Mouse (Mus musculus): ENCODE data around the gene Ugt1a5. TPM values are rescaled to one million over a fixed set of nuclear protein-coding genes. Genes with fewer than 3 reads are reported as not detected.
"Not testable (repeated sequence)": the region's sequence is repeated elsewhere in the genome, so short reads cannot be mapped to it uniquely, and the experiment has no call there.

Gene Ugt1a5
- polyA plus RNA-seq, 1 experiment from 2014 or later = 0.05 TPM

GRCm38 (mm10) chr1:88225301-88225700 is 59.5 kb downstream of the Ugt1a5 start:
- not testable (repeated sequence) for H3K4me1 ChIP-seq (ENCODE audit: control insufficient read depth, low read depth, low read length); H3K4me3 ChIP-seq (ENCODE audit: low read depth, low read length); H3K27me3 ChIP-seq (ENCODE audit: control insufficient read depth, insufficient read depth, low read depth, low read length); ATAC-seq (ENCODE audit: low read depth); H3K4me2 ChIP-seq (ENCODE audit: low read depth, low read length); H3K27ac ChIP-seq (ENCODE audit: low read length); H3K36me3 ChIP-seq (ENCODE audit: control insufficient read depth, insufficient read depth); H3K9ac ChIP-seq (ENCODE audit: low read depth, low read length)
- peaks cover 22% of the 10 kb centered on the region for H3K9me3 ChIP-seq (replicated peaks; ENCODE audit: control insufficient read depth, low read length)
- WGBS (ENCODE audit: insufficient replicate concordance) = 29% methylated on average over 2 of the region's 2 CpGs

- H3K27me3 ChIP-seq (ENCODE audit: control insufficient read depth, insufficient read depth, low read depth, low read length) = no peaks in the 10 kb centered on the region
- H3K36me3 ChIP-seq (ENCODE audit: control insufficient read depth, insufficient read depth) = no peaks in the 10 kb centered on the region
- no peaks in the 10 kb centered on the region for H3K4me1 ChIP-seq (ENCODE audit: control insufficient read depth, low read depth, low read length)
- no peak overlapping the region for H3K4me3 ChIP-seq (ENCODE audit: low read depth, low read length)
- no peak overlapping the region for H3K27ac ChIP-seq (ENCODE audit: low read length)
- H3K4me2 ChIP-seq (ENCODE audit: low read depth, low read length) = no peak overlapping the region
- no peak overlapping the region for H3K9ac ChIP-seq (ENCODE audit: low read depth, low read length)
- ATAC-seq (ENCODE audit: low read depth) = no peak
- peaks cover 26% of the 10 kb centered on the region for H3K9me3 ChIP-seq (replicated peaks; ENCODE audit: control insufficient read depth, low read length)
These were observed 59.9 kb downstream of the Ugt1a5 start for GRCm38 (mm10) chr1:88225741-88226140.

GRCm38 (mm10) chr1:88226670-88227379 is 61.0 kb downstream of the Ugt1a5 start, which contains the start of gene Mroh2a:
Gene Mroh2a (plus strand): TSS chr1:88226986.
- no peak within 1 kb of the TSS for H3K4me3 ChIP-seq (ENCODE audit: low read depth, low read length)
- no peaks in the 10 kb centered on the region for H3K4me1 ChIP-seq (ENCODE audit: control insufficient read depth, low read depth, low read length)
- no peaks in the 10 kb centered on the region for H3K36me3 ChIP-seq (ENCODE audit: control insufficient read depth, insufficient read depth)
- WGBS (ENCODE audit: insufficient replicate concordance) = 36% methylated on average over 5 of the region's 5 CpGs
- peaks cover 33% of the 10 kb centered on the region for H3K9me3 ChIP-seq (replicated peaks; ENCODE audit: control insufficient read depth, low read length)
- H3K9ac ChIP-seq (ENCODE audit: low read depth, low read length) = no peak within 1 kb of the TSS
- no peak within 1 kb of the TSS for H3K4me2 ChIP-seq (ENCODE audit: low read depth, low read length)
- no peaks in the 10 kb centered on the region for H3K27me3 ChIP-seq (ENCODE audit: control insufficient read depth, insufficient read depth, low read depth, low read length)
- H3K27ac ChIP-seq (ENCODE audit: low read length) = no peak within 1 kb of the TSS
- ATAC-seq (ENCODE audit: low read depth) = peak; percentile 19; the same call in 1 of the 2 replicates

- H3K4me2 ChIP-seq (ENCODE audit: low read depth, low read length) = no peak overlapping the region
- no peak overlapping the region for H3K9ac ChIP-seq (ENCODE audit: low read depth, low read length)
- no peak overlapping the region for H3K4me3 ChIP-seq (ENCODE audit: low read depth, low read length)
- H3K9me3 ChIP-seq (replicated peaks; ENCODE audit: control insufficient read depth, low read length) = peaks cover 31% of the 10 kb centered on the region
- no peak for ATAC-seq (ENCODE audit: low read depth)
- H3K27me3 ChIP-seq (ENCODE audit: control insufficient read depth, insufficient read depth, low read depth, low read length) = no peaks in the 10 kb centered on the region
- no peaks in the 10 kb centered on the region for H3K4me1 ChIP-seq (ENCODE audit: control insufficient read depth, low read depth, low read length)
- no peaks in the 10 kb centered on the region for H3K36me3 ChIP-seq (ENCODE audit: control insufficient read depth, insufficient read depth)
- H3K27ac ChIP-seq (ENCODE audit: low read length) = no peak overlapping the region
- 40% methylated on average over 2 of the region's 2 CpGs for WGBS (ENCODE audit: insufficient replicate concordance)
These were observed 61.7 kb downstream of the Ugt1a5 start for GRCm38 (mm10) chr1:88227482-88227881.

- no peak overlapping the region for H3K27ac ChIP-seq (ENCODE audit: low read length)
- no peaks in the 10 kb centered on the region for H3K36me3 ChIP-seq (ENCODE audit: control insufficient read depth, insufficient read depth)
- H3K9me3 ChIP-seq (replicated peaks; ENCODE audit: control insufficient read depth, low read length) = peaks cover 33% of the 10 kb centered on the region
- 59% methylated on average over 7 of the region's 7 CpGs for WGBS (ENCODE audit: insufficient replicate concordance)
- H3K27me3 ChIP-seq (ENCODE audit: control insufficient read depth, insufficient read depth, low read depth, low read length) = no peaks in the 10 kb centered on the region
- no peak overlapping the region for H3K9ac ChIP-seq (ENCODE audit: low read depth, low read length)
- H3K4me1 ChIP-seq (ENCODE audit: control insufficient read depth, low read depth, low read length) = no peaks in the 10 kb centered on the region
- H3K4me3 ChIP-seq (ENCODE audit: low read depth, low read length) = no peak overlapping the region
- ATAC-seq (ENCODE audit: low read depth) = no peak; the same call in 1 of the 2 replicates
- H3K4me2 ChIP-seq (ENCODE audit: low read depth, low read length) = no peak overlapping the region
These were observed 62.3 kb downstream of the Ugt1a5 start for GRCm38 (mm10) chr1:88228121-88228520.

- no peaks in the 10 kb centered on the region for H3K4me1 ChIP-seq (ENCODE audit: control insufficient read depth, low read depth, low read length)
- peaks cover 39% of the 10 kb centered on the region for H3K9me3 ChIP-seq (replicated peaks; ENCODE audit: control insufficient read depth, low read length)
- H3K4me2 ChIP-seq (ENCODE audit: low read depth, low read length) = no peak overlapping the region
- H3K4me3 ChIP-seq (ENCODE audit: low read depth, low read length) = no peak overlapping the region
- no peaks in the 10 kb centered on the region for H3K27me3 ChIP-seq (ENCODE audit: control insufficient read depth, insufficient read depth, low read depth, low read length)
- 55% methylated on average over 3 of the region's 3 CpGs for WGBS (ENCODE audit: insufficient replicate concordance)
- no peaks in the 10 kb centered on the region for H3K36me3 ChIP-seq (ENCODE audit: control insufficient read depth, insufficient read depth)
- H3K9ac ChIP-seq (ENCODE audit: low read depth, low read length) = no peak overlapping the region
- ATAC-seq (ENCODE audit: low read depth) = no peak
- H3K27ac ChIP-seq (ENCODE audit: low read length) = no peak overlapping the region
These were observed 63.8 kb downstream of the Ugt1a5 start for GRCm38 (mm10) chr1:88229566-88229965.

- H3K4me3 ChIP-seq (ENCODE audit: low read depth, low read length) = no peak overlapping the region
- H3K9me3 ChIP-seq (replicated peaks; ENCODE audit: control insufficient read depth, low read length) = peaks cover 43% of the 10 kb centered on the region
- no peaks in the 10 kb centered on the region for H3K36me3 ChIP-seq (ENCODE audit: control insufficient read depth, insufficient read depth)
- whole genome bisulfite sequencing (ENCODE audit: insufficient replicate concordance) = 59% methylated on average over 5 of the region's 5 CpGs
- no peaks in the 10 kb centered on the region for H3K4me1 ChIP-seq (ENCODE audit: control insufficient read depth, low read depth, low read length)
- no peaks in the 10 kb centered on the region for H3K27me3 ChIP-seq (ENCODE audit: control insufficient read depth, insufficient read depth, low read depth, low read length)
- no peak overlapping the region for H3K9ac ChIP-seq (ENCODE audit: low read depth, low read length)
- H3K4me2 ChIP-seq (ENCODE audit: low read depth, low read length) = no peak overlapping the region
- no peak for ATAC-seq (ENCODE audit: low read depth)
- H3K27ac ChIP-seq (ENCODE audit: low read length) = no peak overlapping the region
These were observed 64.2 kb downstream of the Ugt1a5 start for GRCm38 (mm10) chr1:88229986-88230385.

GRCm38 (mm10) chr1:88230421-88230820 is 64.6 kb downstream of the Ugt1a5 start:
- Histone ChIP-seq H3K27me3 (ENCODE audit: control insufficient read depth, insufficient read depth, low read depth, low read length) (no peaks in the 10 kb centered on the region), H3K4me2 (ENCODE audit: low read depth, low read length) (no peak overlapping the region), H3K9ac (ENCODE audit: low read depth, low read length) (no peak overlapping the region), H3K9me3 (replicated peaks; ENCODE audit: control insufficient read depth, low read length) (peaks cover 47% of the 10 kb centered on the region), H3K36me3 (ENCODE audit: control insufficient read depth, insufficient read depth) (no peaks in the 10 kb centered on the region), H3K4me1 (ENCODE audit: control insufficient read depth, low read depth, low read length) (no peaks in the 10 kb centered on the region), H3K4me3 (ENCODE audit: low read depth, low read length) (no peak overlapping the region), H3K27ac (ENCODE audit: low read length) (no peak overlapping the region)
- WGBS (ENCODE audit: insufficient replicate concordance) = 57% methylated on average over 7 of the region's 7 CpGs
- ATAC-seq (ENCODE audit: low read depth) = no peak

- no peaks in the 10 kb centered on the region for H3K36me3 ChIP-seq (ENCODE audit: control insufficient read depth, insufficient read depth)
- H3K4me2 ChIP-seq (ENCODE audit: low read depth, low read length) = no peak overlapping the region
- H3K4me1 ChIP-seq (ENCODE audit: control insufficient read depth, low read depth, low read length) = no peaks in the 10 kb centered on the region
- no peak overlapping the region for H3K9ac ChIP-seq (ENCODE audit: low read depth, low read length)
- H3K9me3 ChIP-seq (replicated peaks; ENCODE audit: control insufficient read depth, low read length) = peaks cover 40% of the 10 kb centered on the region
- H3K27me3 ChIP-seq (ENCODE audit: control insufficient read depth, insufficient read depth, low read depth, low read length) = no peaks in the 10 kb centered on the region
- H3K27ac ChIP-seq (ENCODE audit: low read length) = no peak overlapping the region
- 57% methylated on average over 6 of the region's 6 CpGs for WGBS (ENCODE audit: insufficient replicate concordance)
- no peak overlapping the region for H3K4me3 ChIP-seq (ENCODE audit: low read depth, low read length)
- ATAC-seq (ENCODE audit: low read depth) = no peak
These were observed 65.4 kb downstream of the Ugt1a5 start for GRCm38 (mm10) chr1:88230981-88231802.

Data from liver, embryonic 16.5 days (tissue).